16 mouse cellular contexts compared by ENCODE assay signal in the genomic region with DNA sequence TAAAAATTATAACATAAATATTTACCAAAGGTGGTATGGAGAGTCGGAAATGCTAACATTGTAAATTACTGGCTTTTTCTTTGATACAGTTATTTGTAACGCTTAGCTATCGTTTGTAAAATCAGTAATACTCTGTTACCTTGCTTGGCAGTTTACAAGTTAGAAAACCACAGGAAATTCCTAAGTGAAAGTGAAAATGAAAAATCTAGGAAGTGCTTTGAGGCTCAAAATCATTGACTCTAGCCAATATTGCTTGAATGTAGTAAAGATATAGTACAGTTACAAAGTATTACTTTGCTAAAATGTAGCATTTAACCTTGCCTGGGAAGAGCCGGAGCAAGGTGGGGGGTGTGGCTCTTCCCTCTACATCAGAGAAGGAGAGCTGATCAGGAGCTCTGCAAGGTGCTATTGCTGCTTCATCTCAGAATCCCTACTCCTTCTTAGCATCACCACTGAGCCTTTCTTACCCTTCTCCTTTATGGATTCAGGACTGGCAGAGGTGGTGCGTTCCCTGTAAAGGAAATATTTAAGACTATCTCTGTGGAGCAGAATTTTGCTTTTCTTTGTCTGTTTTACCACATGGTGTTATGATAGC. TPM values are rescaled to one million over a fixed set of nuclear protein-coding genes. Genes with fewer than 3 reads are reported as not detected.
"Had no signal": no experiment of that assay in that cellular context is flagged by ENCODE, and none has a peak within 500 bp of the region (broad histone marks: within the 10 kb centered on the region; RNA-seq: fewer than 3 reads in every experiment).

No protein-coding gene starts in this region.

- H3K27ac ChIP-seq: kidney, embryonic 15.5 days; left cerebral cortex, adult 2 months; limb, embryonic 15.5 days; liver, embryonic 12.5 days; midbrain, embryonic 10.5 days; midbrain, embryonic 15.5 days; stomach, embryonic 15.5 days had no signal

- H3K27me3 ChIP-seq: limb, embryonic 15.5 days; liver, embryonic 12.5 days; stomach, embryonic 15.5 days had no signal

- H3K36me3 ChIP-seq: kidney, embryonic 15.5 days; limb, embryonic 15.5 days; liver, embryonic 12.5 days; midbrain, embryonic 10.5 days; midbrain, embryonic 15.5 days; stomach, embryonic 15.5 days had no signal

- H3K4me3 ChIP-seq: kidney, embryonic 15.5 days; left cerebral cortex, adult 2 months; limb, embryonic 15.5 days; liver, embryonic 12.5 days; midbrain, embryonic 10.5 days; midbrain, embryonic 15.5 days; stomach, embryonic 15.5 days had no signal

- ATAC-seq: liver, embryonic 12.5 days; midbrain, embryonic 15.5 days had no signal

- H3K4me1 ChIP-seq: kidney, embryonic 15.5 days; limb, embryonic 15.5 days; liver, embryonic 12.5 days; midbrain, embryonic 15.5 days; stomach, embryonic 15.5 days had no signal

- H3K9me3 ChIP-seq: kidney, embryonic 15.5 days; limb, embryonic 15.5 days; liver, embryonic 12.5 days; midbrain, embryonic 10.5 days; midbrain, embryonic 15.5 days; stomach, embryonic 15.5 days had no signal

- DNase-seq: kidney, adult 2 months; kidney, postnatal 14 days; lung, embryonic 14.5 days; lung, postnatal 10 days; lung, postnatal 4 days; right cerebral cortex, postnatal 14 days; thymus, postnatal 4 days had no signal

- H3K4me2 ChIP-seq: kidney, embryonic 15.5 days; limb, embryonic 15.5 days; liver, embryonic 12.5 days; lung, embryonic 14.5 days; midbrain, embryonic 15.5 days; stomach, embryonic 15.5 days had no signal

- H3K9ac ChIP-seq: kidney, embryonic 15.5 days; limb, embryonic 15.5 days; liver, embryonic 12.5 days; lung, embryonic 14.5 days; midbrain, embryonic 15.5 days; stomach, embryonic 15.5 days had no signal

RNA-seq across cellular contexts. Expression of a gene that starts 58.5 kb away (rescaled TPM):
- polyA plus RNA-seq: large intestine, adult 2 months; liver, embryonic 12.5 days; spleen, adult 2 months had no signal
